Mouse (Mus musculus): ENCODE measurements around the gene Islr.

Gene Islr

DNA sequence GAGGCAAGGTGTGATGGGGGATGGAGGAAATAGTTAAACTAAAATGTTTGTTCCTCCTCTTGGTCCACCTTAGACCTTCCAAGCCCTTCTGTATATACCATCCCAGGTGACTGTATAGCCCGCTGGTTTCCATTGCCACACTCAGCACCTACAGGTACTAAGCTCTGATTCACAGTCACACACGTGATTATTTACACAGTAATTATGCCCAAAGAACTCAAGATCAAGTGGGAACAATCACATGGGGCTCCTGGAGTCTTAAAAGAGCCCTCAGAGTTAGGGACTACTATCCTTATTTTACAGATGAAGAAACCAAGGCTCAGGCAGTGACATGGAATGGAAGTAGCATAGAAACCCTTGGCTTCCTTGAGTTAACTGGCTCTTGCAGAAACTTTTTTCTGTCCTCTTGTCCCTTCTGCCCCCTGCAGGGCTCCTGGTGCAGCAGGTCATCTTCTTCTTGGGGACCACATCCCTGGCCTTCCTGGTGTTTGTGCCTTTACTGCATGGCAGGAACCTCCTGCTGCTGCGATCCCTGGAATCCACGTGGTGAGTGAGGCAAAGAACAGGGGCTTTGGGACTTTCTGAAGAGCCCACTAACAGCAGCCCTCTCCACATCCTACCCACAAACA is 53.3 kb downstream of the Islr start:
- DNase-seq (ENCODE audit: low spot score in 2 of 2): no peak

DNA sequence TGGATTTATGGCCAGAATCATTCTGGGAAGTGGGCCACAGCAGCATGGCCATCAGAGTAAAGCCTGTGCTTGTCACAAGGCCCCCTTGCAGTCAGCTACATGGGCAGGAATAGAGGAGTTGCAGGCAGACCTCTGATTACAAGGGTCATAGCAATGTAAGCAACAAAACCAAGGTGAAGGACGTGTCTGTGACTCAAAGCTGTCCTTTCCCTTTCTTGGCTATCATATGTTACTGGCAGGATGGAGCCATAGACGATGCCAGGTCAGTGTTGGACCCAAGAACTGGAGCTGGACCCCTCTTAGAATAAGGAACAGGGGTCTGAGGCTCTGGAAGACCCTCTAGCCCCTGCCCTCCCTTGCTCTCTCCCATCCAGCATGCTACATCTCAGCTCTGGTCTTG is 55.3 kb downstream of the Islr start:
- DNase-seq (ENCODE audit: low spot score in 2 of 2): no peak

DNA sequence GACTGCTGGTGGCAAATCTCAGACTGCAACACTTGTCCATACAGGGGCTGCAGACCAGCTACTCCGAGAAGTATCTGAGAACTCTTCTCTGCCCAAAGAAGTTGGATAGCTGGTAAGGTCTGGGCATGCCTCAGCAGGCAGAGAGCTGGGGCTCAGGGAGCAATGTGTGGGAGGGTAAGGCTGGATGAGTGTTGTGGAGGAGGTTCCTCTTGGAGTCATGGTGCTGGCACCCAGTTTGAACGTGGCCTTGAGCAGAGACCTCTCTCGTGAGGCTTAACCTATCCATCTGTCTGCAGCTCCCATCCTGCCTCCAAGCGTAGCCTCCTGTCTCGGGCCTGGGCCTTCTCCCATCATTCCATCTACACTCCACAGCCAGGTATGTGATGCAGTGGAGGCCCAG is 58.7 kb downstream of the Islr start:
- no peak for DNase-seq (ENCODE audit: low spot score in 2 of 2)

DNA sequence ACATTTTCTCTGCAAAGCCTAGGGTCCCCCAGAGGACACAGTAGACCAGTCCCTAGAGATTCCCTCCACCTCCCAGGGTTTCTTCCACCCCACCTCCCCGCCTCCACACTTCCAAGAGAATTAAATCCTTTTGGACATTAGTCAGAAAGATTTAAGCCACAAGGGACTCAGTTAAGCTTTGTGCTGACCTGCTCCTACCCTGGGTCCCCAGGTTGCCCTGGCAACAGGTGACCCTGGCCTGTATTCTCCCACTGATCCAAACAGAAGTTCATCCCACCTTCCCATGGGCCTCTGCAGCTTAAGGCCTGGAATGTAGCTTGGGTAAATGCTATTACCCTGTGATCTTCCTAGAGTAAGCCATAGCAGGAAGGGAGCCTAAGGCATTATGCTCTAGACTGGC is 59.4 kb downstream of the Islr start:
- no peak for DNase-seq (ENCODE audit: low spot score in 2 of 2)

DNA sequence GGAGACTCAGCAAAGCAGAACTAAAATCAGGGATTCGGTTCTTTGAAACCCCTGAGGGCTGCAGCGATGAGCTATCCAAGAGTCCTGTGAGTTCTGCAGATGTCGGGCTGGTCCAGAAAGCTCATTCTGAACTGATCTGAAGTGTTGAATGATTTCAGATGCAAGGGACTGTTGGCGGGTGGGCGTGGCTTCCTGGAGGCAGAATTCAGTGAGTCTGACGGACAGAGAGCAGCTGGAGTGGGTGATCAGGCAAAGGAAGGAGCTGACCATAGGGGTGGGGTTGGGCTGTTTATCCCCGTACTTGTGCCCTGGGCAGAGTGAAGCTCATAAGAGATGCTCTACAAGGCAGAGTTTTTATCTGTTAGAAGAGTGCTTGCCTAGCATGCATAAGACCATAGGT is 60.7 kb downstream of the Islr start:
- no peak for DNase-seq (ENCODE audit: low spot score in 2 of 2)

DNA sequence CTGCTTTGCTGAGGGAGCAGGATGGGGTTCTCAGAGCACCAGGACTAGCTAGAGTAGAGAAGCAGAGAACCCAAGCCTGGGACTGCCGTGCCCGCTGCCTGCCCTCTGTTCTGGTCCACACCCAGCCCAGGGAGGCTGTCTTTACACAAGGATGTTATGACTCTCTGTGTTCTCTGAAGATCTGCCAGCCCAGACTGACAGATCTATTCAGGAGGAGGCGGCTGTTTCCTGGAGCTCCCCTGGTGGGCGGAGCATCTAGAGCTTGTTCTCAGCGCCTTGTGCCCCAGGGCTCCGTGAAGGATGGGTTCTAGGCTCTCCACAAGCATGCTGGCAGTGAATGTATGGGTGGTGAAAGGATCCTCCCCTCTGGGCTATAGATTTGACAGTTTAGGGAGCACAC is 64.2 kb downstream of the Islr start:
- peak in 1 of 2 experiments; percentile 61 for DNase-seq (ENCODE audit: low spot score in 2 of 2)

DNA sequence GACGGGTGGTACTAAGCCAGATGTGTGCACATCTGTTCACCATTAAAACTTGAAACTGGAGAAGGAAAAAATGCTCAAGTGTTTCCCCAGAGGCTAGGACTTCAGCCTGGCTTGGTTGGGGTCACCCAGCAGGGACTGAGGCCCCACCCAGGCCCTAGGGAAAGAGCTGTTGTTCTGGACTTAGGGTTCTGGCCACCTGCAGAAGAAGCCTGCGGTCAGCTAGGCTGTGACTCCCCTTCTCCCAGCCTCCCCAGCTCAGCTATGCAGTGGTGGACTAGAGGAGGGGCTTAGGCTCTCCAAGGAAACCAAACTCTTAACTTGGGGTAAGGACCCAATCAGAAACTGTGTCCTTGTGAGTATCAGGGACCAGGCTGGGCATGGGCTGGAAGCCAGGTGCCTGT is 68.2 kb downstream of the Islr start:
- DNase-seq (ENCODE audit: low spot score in 2 of 2): no peak

DNA sequence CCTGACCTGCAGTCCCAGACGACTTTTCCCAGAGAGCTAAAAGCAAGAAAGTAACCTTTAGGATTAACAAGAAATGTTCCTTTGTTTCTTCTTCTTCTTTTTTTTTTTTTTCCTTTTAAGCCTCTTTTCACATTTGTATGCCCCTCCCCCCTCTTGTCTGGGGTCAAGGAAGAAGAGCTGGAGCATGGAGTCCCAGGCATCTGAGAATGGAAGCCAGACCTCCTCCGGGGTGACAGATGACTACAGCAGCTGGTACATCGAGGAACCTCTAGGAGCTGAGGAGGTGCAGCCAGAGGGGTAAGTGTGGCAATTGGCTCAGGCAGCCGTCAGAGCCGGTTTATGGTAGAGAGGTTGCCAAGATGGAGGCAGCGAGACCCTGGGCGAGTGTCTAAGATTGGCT is 69.2 kb downstream of the Islr start:
- no peak for DNase-seq (ENCODE audit: low spot score in 2 of 2)

DNA sequence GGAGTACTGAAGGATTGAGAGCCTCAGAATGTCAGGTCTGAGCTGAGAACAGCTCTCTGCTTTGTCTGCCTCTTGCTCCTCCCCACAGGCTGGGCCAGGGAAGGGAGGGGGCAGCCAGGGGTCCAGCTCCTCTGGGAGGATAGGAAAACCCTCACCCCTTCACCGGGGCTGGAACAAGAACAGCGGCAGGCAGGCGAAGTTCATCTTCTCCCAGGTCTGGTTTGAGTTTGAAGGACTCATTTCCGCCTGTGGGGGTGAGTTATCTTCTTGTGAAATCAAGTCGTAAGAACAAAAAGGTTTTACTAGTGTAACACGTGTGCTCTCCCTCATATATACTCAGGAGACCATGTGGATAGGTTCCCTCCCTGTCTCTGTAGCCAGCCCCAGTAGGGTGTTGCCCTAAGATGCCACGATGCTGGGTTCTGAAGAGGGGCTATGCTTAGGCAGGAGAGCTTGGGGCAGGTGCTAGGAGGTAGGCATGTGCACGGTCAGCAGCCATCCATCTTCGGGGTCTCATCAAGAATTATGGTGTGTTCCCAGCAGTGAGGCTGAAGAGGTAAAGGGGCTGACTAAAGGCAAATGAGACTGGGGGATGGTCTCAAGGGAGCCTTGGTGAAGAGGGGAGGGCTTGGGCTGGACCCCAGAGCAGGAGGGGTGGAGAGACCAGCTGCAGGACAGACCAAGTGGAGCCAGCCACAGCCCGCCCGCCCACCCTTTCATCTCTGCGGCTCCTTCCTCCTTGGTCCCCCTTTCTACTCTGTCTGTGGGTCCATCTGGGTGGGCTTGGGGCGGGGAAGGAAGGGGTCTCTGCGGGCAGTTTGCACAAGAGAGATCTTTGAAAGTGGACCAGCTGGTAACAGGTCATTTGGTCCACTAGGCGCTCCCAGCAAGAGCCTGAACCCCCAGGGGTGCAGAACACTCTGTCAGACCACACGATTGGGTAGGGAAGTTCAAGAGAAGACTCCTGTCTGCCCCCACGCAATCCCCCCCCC is 69.9 kb downstream of the Islr start:
- no peak for DNase-seq (ENCODE audit: low spot score in 2 of 2)

DNA sequence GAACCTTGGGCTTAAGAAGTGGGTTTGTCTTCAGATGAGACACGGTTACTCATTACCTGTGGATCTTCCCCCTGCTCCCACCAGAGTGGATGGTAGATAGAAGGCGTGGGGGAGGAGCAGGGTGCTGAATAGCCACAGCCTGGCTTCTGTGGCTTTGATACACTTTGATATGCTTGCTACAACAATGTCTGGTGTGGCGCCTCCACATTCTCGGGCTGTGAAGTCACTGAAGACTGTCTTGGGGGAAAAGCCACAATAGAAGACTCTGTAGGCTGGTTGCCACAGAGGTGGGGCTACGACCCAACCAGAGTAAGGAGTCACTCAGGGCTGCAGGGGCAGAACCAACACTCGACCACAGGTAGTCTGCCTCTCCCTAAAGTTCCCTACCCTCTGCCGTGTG is 72.4 kb downstream of the Islr start:
- DNase-seq (ENCODE audit: low spot score in 2 of 2): no peak

DNA sequence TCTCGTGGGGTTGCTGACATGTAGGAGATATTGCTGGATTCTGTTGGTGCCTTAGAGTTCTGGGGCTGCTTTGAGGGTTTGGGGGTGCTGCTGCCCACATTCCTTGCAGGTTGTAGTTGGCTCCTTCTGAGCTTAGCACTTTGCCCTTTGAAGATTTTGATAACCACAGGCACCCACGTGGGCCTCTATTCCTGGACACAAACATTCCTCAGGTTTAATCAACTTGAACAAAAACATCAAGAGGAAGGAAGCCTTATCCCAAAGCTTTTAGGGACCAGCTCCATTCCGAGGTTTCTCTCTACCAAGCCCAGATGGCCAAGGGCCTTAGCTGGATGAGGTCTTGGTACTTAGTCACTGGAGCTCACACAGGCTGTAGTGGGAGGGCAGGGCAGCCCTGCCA is 73.2 kb downstream of the Islr start:
- no peak for DNase-seq (ENCODE audit: low spot score in 2 of 2)

DNA sequence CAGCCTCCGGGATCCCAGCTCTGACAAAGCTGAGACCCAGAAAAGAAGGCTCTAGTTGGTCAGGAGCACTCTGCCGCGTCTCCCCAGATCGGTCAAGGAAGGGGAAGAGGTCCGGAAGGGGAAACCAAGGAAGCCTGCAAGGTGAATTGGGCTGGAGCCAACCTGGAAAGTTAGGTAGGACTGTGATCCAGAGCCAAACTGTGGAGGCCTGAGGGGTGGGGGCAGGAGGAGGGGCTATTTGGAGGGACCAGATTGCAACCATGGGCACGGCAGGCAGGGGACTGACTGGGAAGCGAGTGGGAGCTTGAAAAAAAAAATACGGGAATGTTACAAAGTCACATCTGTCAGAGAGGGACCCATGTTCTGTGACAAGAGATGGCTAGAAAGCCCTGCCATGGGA is 74.6 kb downstream of the Islr start:
- DNase-seq (ENCODE audit: low spot score in 2 of 2): no peak

DNA sequence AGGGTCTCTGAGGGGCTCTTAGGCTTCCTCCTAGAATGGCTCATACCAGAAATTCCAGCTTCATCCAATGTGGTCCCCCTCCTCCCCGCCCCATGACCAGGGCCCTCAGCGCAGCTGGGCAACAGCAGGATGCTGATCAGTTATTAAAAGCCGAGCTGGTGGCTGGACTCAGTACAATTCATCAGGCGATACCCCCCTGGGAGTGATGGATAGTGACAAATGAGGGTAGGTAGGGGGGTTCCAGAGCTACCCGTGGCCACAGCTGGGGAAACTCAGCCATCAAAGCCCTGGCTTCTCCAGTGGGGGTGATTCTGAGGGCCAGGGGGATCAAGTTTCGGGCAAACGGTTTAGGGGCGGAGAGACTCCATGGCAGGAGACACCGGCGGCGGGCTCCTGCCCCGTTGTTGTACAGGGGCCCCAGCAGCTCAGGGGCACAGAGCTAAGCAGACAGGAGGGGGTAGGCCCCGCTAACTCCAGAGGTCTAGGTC is 75.1 kb downstream of the Islr start:
- no peak for DNase-seq (ENCODE audit: low spot score in 2 of 2)

DNA sequence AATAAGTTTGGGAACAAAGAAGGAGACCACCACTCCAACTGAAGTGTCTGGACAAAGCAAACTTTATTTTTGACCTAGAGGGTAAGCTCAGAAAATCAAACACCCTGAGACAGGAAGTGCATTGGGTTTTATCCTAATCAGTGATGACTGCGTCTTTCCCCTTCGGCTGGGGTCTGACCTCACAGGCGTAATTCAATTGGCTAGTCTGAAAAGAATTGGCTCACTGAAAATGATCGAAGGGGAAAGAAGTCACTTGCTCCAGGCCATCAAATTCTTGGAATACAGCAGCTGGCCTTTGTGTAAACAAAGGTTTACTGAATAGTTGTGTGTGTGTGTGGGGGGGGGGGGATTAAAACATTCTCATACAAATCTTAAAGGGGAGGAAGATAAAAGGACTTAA is 78.3 kb downstream of the Islr start:
- no peak for DNase-seq (ENCODE audit: low spot score in 2 of 2)

DNA sequence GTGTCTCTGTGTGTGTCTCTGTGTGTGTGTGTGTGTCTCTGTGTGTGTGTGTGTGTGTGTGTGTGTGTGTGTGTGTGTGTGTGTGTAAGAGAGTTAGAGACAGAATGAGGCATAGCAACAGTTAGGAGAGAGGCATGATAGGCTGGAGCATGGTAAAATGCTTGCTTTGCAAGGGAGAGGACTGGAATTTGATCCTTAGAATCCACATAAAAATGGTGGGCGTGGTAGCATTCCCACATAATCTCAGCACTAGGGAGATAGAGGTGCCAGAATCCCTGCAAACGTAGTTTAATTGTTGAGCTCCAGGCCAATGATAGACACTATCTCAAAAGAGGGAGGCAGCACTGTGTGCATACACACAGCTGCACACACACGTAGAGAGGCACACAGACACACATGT is 79.0 kb downstream of the Islr start:
- no peak for DNase-seq (ENCODE audit: low spot score in 2 of 2)

DNA sequence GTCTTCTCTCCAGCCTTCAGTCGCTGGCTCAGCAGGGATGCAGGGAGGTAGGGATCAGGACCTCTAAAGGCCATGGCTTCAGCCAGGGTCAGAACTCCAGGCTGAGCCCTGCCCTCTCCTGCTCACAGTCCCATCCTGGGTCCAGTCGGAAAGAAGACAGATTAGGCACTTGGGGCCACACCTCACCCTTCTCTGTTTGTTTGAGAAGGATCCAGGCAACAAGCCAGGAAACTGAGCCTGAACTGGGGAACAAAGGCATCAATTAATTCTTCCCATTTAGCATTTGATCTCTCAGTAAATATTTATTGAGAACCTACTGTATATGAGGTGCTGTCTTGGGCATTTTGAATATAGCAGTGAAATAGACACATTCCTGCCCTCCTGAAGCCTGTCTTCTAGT is 85.4 kb downstream of the Islr start, which contains the start of gene Ccdc33:
Gene Ccdc33, minus strand, starts transcription at position 153 of the 400 bp plus-strand sequence.
- DNase-seq (ENCODE audit: low spot score in 2 of 2): no peak

DNA sequence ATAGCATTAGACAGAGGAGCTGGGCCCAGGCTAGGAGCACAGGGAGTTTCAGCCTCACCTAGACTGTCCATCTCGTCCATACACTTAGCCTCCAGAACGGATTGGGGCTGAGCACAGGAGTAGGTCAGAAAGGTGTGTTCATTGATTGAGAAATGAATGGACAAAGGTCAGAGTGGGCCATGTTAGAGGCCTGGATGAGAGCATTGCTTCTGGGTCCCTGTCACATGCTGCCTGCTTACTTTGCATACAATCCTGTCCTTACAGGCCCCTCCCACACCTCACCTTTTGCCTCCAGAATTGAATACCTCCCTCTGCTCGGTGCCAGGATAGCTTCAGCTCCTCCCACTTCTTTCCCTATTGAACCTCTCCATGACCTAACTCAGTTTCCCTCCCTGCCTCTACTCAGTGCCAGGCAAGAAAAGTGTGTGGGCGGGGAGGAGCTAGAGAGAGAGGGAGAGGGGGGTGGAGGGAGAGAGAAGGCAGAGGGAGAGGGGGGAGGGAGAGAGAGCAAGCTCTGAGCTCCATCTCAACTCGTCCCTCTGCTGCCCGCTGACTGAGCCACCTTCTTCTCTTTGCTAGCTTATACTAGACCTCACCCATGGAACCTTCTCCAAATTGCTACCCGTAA is 88.0 kb downstream of the Islr start:
- no peak for DNase-seq (ENCODE audit: low spot score in 2 of 2)

DNA sequence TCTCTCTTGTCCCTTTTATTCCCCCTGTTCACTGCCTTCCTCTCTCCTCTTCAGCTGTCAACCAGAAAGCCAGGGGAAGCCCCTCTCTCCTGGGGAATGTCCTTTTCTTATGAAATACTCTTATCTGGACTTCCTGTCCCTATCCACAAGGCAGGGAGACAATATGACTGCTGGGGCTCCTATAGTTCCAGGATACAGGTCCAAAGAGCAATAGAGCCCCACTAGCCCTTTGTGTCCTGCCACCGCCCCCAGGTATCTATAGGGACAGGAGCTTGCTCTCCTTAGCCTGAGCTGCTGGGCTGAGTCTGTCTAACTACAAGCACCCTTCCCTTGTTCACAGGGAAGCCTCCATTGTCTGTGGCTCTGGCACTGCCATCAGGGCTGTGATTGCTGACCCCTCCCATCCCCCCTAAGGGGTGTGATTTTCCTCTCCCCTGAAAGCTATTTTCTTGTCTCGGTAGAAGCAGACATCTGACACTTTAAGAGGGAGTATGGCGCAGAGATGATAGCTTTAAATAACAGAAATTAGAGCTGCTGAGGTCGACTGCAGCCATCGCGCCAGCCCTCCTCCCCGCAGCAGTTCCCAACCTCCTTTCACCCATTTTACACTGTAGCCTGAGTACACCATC is 88.7 kb downstream of the Islr start:
- DNase-seq (ENCODE audit: low spot score in 2 of 2): no peak

DNA sequence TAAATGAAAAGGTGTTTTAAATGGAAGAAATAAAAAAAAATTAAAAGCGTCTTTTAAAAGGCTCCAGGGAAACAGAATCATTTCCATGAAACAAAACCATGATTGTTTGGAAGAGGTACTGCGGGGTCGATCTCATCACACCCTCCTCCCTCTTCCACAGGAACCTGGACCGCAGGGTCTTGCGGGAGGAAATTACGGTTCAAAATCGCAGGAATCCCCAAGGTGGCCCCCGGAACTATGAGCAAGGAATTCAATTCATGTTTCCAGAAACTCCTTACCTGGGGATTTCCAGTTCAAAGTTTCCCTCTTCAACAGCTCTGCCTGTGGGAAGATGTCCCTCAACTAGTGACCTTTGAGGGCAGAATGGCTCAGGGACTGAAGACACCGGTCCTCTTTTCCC is 90.1 kb downstream of the Islr start:
- DNase-seq (ENCODE audit: low spot score in 2 of 2): no peak

DNA sequence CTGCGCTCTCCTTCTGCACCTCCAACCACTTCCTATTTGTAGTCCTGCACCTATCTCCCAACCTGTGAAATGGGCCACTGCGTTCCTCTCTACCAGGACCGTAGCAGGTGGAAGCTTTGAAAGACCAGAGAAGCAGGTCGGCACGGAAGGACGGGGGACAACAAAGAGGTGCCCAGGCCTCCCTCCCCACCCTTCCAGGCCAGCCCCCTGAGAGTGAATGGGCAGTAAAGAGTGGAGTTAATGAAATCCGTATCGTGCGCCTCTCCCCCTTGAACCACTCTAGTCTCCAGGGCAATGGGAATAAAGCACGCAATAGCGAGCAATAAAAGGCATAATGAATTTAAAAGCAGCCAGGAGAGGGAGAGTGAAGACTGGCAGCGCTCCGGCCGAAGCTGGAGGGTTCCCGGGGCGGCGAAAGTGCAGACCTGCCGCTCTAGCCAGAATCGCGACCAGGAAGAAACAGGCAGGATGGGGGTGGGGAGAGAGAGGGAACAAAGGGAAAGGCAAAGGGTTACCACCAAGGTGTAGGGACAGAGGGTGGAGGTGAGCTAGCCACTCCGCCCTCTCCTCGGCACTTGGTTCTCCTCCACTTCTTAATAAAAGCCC is 90.7 kb downstream of the Islr start:
- peak in 1 of 2 experiments; percentile 50 for DNase-seq (ENCODE audit: low spot score in 2 of 2)

DNA sequence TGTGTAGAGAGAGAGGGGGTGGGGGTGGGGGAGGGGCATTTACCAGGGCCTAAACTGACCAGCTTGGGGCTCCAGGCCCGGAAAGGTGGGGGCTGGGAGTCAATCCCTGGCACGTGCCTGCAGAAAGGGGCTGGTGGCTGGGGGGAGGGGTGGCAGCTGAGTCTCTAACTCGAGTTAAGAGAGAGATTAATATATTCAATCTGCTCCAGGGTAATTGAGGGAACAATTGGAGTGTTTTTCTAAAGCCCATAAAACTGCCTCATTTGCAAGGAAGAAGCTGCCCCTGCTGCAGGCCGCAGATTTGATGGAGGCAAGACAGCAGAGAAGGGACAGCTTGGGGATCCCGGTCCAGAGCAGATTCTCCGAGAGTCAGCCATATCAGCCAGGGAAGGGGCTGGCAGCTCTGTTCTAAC is 91.2 kb downstream of the Islr start:
- peak; percentile 72 to 79 for DNase-seq (ENCODE audit: low spot score in 2 of 2)

DNA sequence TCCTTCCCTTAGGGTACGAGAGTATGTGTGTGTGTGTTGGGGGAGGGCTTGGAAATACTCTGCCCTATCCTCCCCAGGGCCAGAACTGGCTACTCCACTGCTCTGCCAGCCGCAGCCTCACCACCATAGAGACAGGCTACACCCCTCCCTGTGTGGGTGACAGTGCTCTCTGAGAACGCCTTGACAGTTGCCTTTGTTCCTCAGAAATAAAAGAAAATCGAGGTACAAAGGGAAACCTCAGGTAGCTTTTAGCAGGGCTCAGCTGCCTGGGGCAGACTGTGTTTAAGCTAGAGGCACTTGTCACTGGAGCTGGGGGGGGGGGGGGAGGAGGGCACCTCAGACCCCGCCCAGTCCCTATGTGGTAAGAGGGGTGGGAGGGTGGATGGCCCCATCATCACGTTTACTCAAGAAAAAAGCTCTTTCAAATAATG is 91.8 kb downstream of the Islr start:
- no peak for DNase-seq (ENCODE audit: low spot score in 2 of 2)
